Mouse (Mus musculus): ENCODE measurements around the gene Myl6b. TPM values are rescaled to one million over a fixed set of nuclear protein-coding genes. Genes with fewer than 3 reads are reported as not detected.
"Not testable (repeated sequence)": the region's sequence is repeated elsewhere in the genome, so short reads cannot be mapped to it uniquely, and the experiment has no call there.

The Myl6b gene
- polyA plus RNA-seq, 1 experiment from 2014 or later = 2.9 TPM

DNA sequence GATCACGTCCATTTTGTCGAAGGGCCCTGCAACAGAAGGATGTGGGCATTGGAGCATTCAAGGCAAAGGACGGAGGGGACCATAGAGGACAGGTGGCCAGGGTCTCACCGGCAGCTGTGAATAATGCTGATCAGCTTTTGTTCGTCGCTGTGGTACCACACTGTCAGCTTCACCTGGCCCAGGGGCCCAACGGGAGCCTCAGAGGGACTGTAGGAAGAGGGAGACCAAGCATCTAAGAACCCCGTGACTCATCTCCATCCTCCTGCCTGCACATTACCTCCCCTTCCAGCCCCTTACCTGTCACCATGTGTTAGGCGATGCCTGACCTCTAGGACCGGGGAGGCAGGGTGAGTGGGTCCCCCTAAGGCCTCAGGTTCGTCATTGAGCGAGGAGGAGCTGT is 13.3 kb upstream of the Myl6b start:
- H3K36me3 ChIP-seq = peaks cover 33% of the 10 kb centered on the region
- H3K4me1 ChIP-seq = peaks cover 5% of the 10 kb centered on the region; the same call in 1 of the 2 replicates
- DNase-seq (ENCODE audit: low spot score) = no peak
- H3K27ac ChIP-seq (replicated peaks) = no peak overlapping the region
- 80% methylated on average over 12 of the region's 12 CpGs for WGBS
- H3K27me3 ChIP-seq (ENCODE audit: low read depth, poor library complexity, severe bottlenecking) = peaks cover 20% of the 10 kb centered on the region
- H3K4me3 ChIP-seq = no peak overlapping the region
- no peaks in the 10 kb centered on the region for H3K9me3 ChIP-seq (replicated peaks)

DNA sequence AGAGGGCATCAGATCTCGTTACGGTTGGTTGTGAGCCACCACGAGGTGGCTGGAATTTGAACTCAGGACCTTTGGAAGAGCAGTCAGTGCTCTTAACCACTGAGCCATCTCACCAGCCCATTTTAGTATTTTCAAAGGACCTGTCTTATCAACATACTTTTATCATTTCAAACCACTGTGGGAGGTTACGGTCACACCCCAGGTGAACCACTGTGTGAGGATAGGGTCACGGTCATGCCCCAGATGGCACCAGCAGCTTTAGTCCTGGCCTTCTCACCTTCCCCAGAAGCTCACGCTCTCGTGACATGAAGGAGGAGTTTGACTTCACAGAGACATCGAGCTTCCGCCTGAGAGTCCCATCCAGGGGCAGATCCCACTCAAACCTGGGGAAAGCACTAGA is 12.7 kb upstream of the Myl6b start:
- Histone ChIP-seq H3K36me3 (peaks cover 33% of the 10 kb centered on the region), H3K27ac (replicated peaks) (no peak overlapping the region), H3K9me3 (replicated peaks) (no peaks in the 10 kb centered on the region), H3K4me1 (peaks cover 4% of the 10 kb centered on the region; the same call in 1 of the 2 replicates), H3K4me3 (no peak overlapping the region), H3K27me3 (ENCODE audit: low read depth, poor library complexity, severe bottlenecking) (peaks cover 15% of the 10 kb centered on the region)
- 93% methylated on average over 9 of the region's 9 CpGs for WGBS
- no peak for DNase-seq (ENCODE audit: low spot score)

DNA sequence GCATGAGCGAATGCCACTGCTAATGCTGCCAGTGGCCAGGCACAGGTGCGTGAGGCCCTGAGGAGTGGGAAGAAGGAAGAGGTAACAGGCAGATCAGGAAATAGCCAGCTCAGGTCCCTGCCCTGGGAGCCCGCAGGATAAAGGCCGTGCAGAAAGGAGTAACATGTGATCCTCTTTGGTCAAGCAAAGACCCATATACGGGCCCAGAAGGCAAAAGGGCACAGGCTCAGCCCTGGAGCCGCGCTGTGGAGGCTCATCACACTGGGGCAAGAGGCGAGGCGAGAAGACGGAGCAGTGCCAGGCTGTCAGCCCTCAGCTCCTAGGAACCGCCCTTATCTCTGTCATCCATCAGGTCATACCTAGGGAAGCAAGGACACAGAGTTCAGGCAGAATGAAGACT is 11.8 kb upstream of the Myl6b start:
- H3K27me3 ChIP-seq (ENCODE audit: low read depth, poor library complexity, severe bottlenecking) = peaks cover 6% of the 10 kb centered on the region
- no peak for DNase-seq (ENCODE audit: low spot score)
- no peaks in the 10 kb centered on the region for H3K9me3 ChIP-seq (replicated peaks)
- H3K4me3 ChIP-seq = no peak overlapping the region; the same call in 1 of the 2 replicates
- H3K36me3 ChIP-seq = peaks cover 32% of the 10 kb centered on the region
- WGBS = 89% methylated on average over 11 of the region's 11 CpGs
- H3K4me1 ChIP-seq = no peaks in the 10 kb centered on the region
- no peak overlapping the region for H3K27ac ChIP-seq (replicated peaks)

DNA sequence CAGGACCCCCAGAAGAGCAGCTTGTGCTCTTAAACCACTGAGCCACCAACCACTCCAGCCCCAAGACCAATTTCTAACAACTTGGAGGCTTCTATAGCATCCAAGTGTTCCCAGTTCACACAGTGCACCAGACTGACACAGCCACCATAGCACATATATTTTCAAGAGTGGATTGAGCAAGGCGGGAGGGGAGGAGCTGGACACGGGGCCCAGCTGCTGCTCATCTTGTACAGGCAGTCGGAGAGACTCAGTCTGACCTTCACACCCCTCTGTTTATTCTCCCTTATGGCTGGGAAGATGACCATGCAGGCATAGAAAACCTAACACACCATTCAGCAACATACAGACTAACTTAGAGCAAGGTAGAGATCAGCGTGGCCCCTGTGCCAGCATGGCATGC is 11.3 kb upstream of the Myl6b start:
- WGBS = 91% methylated on average over 4 of the region's 4 CpGs
- peaks cover 1% of the 10 kb centered on the region for H3K27me3 ChIP-seq (ENCODE audit: low read depth, poor library complexity, severe bottlenecking)
- H3K9me3 ChIP-seq (replicated peaks) = no peaks in the 10 kb centered on the region
- DNase-seq (ENCODE audit: low spot score) = no peak
- H3K27ac ChIP-seq (replicated peaks) = no peak overlapping the region
- no peak overlapping the region for H3K4me3 ChIP-seq
- H3K4me1 ChIP-seq = no peaks in the 10 kb centered on the region
- H3K36me3 ChIP-seq = peaks cover 27% of the 10 kb centered on the region

DNA sequence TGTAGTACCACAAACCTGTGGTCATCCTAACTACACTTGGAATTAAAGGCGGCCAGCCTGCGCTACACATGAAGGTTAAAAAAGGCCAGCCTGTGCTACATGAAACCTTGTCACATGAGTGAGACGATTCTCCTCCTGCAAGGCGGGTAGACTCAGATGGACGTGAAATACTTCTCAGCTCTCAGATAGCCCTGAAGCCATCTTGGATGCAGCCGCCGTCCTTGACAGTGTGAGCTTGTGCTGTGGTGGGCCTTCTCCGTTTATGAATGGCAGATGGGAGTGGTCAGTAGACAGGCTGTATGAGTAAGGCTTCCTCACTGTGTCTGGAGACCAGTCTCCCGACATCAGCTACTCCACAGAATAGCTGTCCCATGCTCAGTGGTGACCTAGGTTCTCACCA is 10.7 kb upstream of the Myl6b start:
- H3K27me3 ChIP-seq (ENCODE audit: low read depth, poor library complexity, severe bottlenecking) = no peaks in the 10 kb centered on the region
- no peaks in the 10 kb centered on the region for H3K9me3 ChIP-seq (replicated peaks)
- H3K4me1 ChIP-seq = no peaks in the 10 kb centered on the region
- 94% methylated on average over 9 of the region's 9 CpGs for WGBS
- H3K4me3 ChIP-seq = no peak overlapping the region
- no peak for DNase-seq (ENCODE audit: low spot score)
- H3K36me3 ChIP-seq = peaks cover 26% of the 10 kb centered on the region
- no peak overlapping the region for H3K27ac ChIP-seq (replicated peaks)

DNA sequence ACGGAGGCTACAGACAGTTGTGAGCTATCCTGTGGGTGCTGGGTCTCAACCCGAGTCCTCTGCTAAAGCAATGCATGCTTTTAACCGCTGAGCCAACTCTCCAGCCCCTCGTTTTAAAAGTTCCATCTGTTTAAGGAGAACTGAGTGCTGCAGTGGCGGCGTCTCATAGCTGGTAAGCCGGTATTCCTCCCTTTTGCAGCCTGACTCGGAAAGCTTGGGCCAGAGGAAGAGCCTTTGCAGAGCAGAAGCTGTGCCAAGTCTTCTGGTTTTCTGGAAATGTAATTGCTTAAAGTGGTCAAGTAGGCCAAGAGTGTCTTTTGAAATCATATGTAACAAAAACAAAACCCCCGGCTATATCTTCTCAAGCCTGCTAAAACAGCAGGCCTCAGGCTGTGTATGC is 9.8 kb upstream of the Myl6b start:
- Histone ChIP-seq H3K9me3 (replicated peaks) (no peaks in the 10 kb centered on the region), H3K27me3 (ENCODE audit: low read depth, poor library complexity, severe bottlenecking) (no peaks in the 10 kb centered on the region), H3K36me3 (peaks cover 26% of the 10 kb centered on the region), H3K4me3 (no peak overlapping the region), H3K4me1 (no peaks in the 10 kb centered on the region), H3K27ac (replicated peaks) (no peak overlapping the region)
- DNase-seq (ENCODE audit: low spot score) = no peak
- 88% methylated on average over 9 of the region's 9 CpGs for WGBS

DNA sequence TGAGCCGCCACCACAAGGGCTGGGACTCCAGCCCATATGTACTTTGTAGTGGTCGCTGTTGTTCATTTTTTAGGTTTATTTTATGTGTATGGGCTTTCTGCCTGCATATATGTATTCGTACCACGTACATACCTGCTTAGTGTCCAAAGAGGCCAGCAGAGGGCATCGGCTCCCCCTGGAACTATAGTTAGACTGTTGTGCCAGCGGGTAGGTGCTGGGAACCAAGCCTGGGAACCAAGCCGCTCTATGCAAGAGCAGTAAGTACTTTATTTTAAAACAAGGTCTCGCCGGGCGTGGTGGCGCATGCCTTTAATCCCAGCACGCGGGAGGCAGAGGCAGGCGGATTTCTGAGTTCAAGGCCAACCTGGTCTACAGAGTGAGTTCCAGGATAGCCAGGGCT is 7.5 kb upstream of the Myl6b start:
- WGBS = 94% methylated on average over 14 of the region's 14 CpGs
- Histone ChIP-seq H3K9me3 (replicated peaks) (no peaks in the 10 kb centered on the region), H3K27ac (replicated peaks) (no peak overlapping the region), H3K36me3 (peaks cover 15% of the 10 kb centered on the region; the same call in 1 of the 2 replicates), H3K4me1 (no peaks in the 10 kb centered on the region), H3K4me3 (no peak overlapping the region), H3K27me3 (ENCODE audit: low read depth, poor library complexity, severe bottlenecking) (no peaks in the 10 kb centered on the region)
- DNase-seq (ENCODE audit: low spot score) = no peak

DNA sequence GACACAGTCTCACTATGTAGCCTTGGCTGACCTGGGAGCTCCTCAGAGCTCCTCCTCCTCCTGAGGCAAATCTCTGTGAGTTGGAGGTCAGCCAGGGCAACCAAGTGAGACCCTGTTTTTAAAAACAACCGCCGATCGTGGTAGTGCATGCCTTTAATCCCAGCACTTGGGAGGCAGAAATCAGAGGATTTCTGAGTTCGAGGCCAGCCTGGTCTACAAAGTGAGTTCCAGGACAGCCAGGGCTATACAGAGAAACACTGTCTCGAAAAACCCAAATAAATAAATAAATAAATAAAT is 6.8 kb upstream of the Myl6b start:
- not testable (repeated sequence) for H3K27ac ChIP-seq (replicated peaks); H3K4me3 ChIP-seq; DNase-seq (ENCODE audit: low spot score); H3K4me1 ChIP-seq; H3K27me3 ChIP-seq (ENCODE audit: low read depth, poor library complexity, severe bottlenecking); H3K9me3 ChIP-seq (replicated peaks)
- peaks cover 11% of the 10 kb centered on the region; the same call in 1 of the 2 replicates for H3K36me3 ChIP-seq
- 83% methylated on average over 5 of the region's 5 CpGs for WGBS

DNA sequence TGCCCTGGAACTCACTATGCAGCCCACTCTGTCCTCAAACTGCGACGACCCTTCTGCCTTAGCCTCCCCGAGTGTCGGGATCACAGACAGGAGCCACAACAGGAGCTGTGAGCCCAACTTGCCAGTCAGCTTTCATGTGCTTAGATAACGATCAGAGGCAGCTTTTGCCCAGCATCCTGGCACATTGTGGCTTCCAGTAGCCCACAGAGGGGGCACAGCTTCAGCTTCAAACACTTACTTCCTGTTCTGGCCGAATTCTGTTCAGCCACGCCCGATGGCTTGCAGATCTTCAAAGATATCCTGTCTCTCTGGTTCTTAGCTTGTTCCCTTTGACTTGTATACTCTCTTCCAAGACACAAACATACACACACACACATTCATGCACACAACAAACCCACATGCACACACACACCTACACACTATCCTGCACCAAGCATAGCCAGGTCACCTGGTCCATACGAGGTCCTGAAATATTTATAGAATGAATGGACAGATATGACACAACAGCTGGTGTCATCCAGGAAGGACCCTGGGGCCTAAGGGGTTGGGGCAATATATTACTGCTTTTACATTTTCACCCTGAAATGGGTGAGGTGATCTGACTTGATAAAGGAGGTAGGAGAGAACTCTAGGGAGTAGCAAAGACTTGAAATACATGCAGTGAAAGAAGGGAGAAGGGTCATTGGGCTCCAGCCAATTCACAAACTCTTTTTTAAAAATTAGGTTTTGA is 6.3 kb upstream of the Myl6b start:
- Histone ChIP-seq H3K4me3 (peak overlapping the region; percentile 9; the same call in 1 of the 2 replicates), H3K27ac (replicated peaks) (no peak overlapping the region), H3K27me3 (ENCODE audit: low read depth, poor library complexity, severe bottlenecking) (no peaks in the 10 kb centered on the region), H3K9me3 (replicated peaks) (no peaks in the 10 kb centered on the region), H3K4me1 (no peaks in the 10 kb centered on the region; the same call in 1 of the 2 replicates), H3K36me3 (peaks cover 6% of the 10 kb centered on the region; the same call in 1 of the 2 replicates)
- DNase-seq (ENCODE audit: low spot score) = no peak
- 85% methylated on average over 9 of the region's 9 CpGs for WGBS

DNA sequence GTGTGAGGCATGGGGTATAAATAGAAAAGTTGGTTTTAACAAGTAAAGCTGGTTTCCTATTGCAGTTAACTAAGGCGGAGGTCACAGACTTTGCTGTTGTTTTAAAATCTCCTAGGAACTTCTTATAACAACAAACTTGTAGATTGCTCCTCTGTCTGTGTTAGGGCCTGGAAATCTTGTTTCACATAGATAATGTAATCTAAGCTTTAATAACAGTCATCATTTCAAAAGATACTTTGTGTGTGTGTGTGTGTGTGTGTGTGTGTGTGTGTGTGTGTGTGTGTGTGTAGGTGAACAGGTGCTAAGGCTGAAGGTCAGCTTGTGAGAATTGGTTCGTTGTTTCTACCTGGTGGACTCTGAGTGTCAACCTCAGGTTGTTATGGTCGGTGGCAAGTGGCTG is 5.5 kb upstream of the Myl6b start:
- 86% methylated on average over 3 of the region's 3 CpGs for WGBS
- 0 out of 2 replicates have a peak, but pooled peaks cover 4% of the 10 kb centered on the region for H3K36me3 ChIP-seq

DNA sequence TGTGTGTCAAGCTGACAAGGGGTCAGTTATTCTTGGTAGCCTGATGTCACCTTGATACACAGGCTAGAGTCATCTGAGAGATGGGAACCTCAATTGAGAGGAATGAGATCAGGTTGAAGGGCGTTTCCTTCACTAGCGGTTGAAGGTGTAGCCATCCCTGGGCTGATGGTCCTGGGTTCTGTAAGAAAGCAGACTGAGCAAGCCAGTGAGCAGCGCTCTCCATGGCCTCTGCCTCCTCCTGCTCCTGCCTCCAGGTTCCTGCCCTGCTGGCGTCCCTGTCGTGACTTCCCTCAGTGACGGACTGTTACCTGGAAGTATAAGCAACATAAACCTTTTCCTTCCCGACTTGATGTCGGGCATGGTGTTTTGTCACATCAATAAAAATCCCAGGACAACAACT is 5.0 kb upstream of the Myl6b start:
- no peaks in the 10 kb centered on the region for H3K27me3 ChIP-seq (ENCODE audit: low read depth, poor library complexity, severe bottlenecking)
- peaks cover 6% of the 10 kb centered on the region for H3K4me1 ChIP-seq
- no peak overlapping the region for H3K4me3 ChIP-seq
- 0 out of 2 replicates have a peak, but pooled peaks cover 4% of the 10 kb centered on the region for H3K36me3 ChIP-seq
- H3K9me3 ChIP-seq (replicated peaks) = no peaks in the 10 kb centered on the region
- WGBS = 83% methylated on average over 8 of the region's 8 CpGs
- DNase-seq (ENCODE audit: low spot score) = no peak
- H3K27ac ChIP-seq (replicated peaks) = no peak overlapping the region

More for the DNA sequence above, 5.5 kb upstream of the Myl6b start:
- Histone ChIP-seq H3K27ac (replicated peaks) (no peak overlapping the region), H3K9me3 (replicated peaks) (no peaks in the 10 kb centered on the region), H3K4me1 (peaks cover 6% of the 10 kb centered on the region), H3K27me3 (ENCODE audit: low read depth, poor library complexity, severe bottlenecking) (no peaks in the 10 kb centered on the region), H3K4me3 (no peak overlapping the region)
- no peak for DNase-seq (ENCODE audit: low spot score)

DNA sequence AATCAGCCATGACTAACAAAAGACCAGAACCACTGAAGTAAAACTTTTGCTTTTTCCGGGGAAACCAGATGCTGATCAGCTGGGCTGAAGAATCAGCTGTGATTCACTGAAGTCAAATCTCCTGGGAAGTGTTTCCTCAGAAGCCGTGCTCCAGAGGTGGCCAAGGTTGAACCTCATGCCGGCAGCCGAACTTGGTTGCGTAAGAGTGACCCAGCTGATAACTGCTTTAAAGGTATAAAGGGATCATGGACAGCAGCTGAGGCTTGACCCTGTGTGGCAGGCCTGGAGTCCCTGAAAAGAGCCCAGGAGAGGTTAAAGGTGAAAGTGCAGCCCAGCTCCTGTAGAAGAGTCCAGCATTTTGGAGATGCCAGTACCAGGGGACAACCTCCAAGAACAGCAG is 3.9 kb upstream of the Myl6b start:
- Histone ChIP-seq H3K4me1 (peaks cover 18% of the 10 kb centered on the region), H3K4me3 (no peak overlapping the region), H3K9me3 (replicated peaks) (no peaks in the 10 kb centered on the region), H3K36me3 (0 out of 2 replicates have a peak, but pooled peaks cover 4% of the 10 kb centered on the region), H3K27me3 (ENCODE audit: low read depth, poor library complexity, severe bottlenecking) (peaks cover under 1% of the 10 kb centered on the region; the same call in 1 of the 2 replicates), H3K27ac (replicated peaks) (no peak overlapping the region)
- no peak for DNase-seq (ENCODE audit: low spot score)
- WGBS = 78% methylated on average over 5 of the region's 5 CpGs

DNA sequence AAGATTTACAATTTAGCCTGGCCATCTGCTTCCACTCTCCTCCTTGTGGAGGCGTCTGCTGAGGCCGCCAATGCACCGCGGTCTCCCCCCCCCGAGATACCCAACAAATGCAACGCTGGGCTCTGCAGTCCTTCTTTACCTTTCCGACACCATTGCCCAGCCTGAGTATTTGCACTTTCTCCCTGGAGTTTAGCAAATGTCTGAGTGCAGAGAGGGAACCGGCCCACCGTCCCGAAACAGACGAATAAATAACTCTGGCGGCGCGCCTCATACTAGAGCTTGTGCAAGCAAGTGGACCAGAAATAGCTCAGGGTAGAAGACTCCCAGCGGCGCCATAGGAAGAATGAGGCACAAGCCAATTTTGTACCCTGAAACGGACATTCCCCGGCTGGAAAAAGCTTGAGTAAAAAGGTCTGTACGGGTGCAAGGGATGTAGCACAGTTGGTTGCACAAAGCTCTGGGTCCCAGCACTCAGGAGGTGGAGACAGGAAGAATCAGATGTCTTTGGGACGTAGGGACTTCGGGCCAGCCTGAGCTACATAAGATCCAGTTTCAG is 709 bp upstream of the Myl6b start:
- Histone ChIP-seq H3K36me3 (no peaks in the 10 kb centered on the region), H3K27ac (replicated peaks) (peak overlapping the region; percentile 84), H3K27me3 (ENCODE audit: low read depth, poor library complexity, severe bottlenecking) (peaks cover 14% of the 10 kb centered on the region), H3K4me3 (peak overlapping the region; percentile 67), H3K9me3 (replicated peaks) (no peaks in the 10 kb centered on the region), H3K4me1 (peaks cover 40% of the 10 kb centered on the region)
- 3% methylated on average over 21 of the region's 21 CpGs for WGBS
- peak; percentile 60 for DNase-seq (ENCODE audit: low spot score)
